Mouse (Mus musculus): ENCODE results near the gene Sh3d19.
"Not testable (repeated sequence)": the region's sequence is repeated elsewhere in the genome, so short reads cannot be mapped to it uniquely, and the experiment has no call there.

Sh3d19 gene

GRCm38 (mm10) chr3:85980036-85980435 is 9.1 kb downstream of the Sh3d19 start:
- no peak for DNase-seq (ENCODE audit: low spot score)

GRCm38 (mm10) chr3:85981761-85982160 is 10.9 kb downstream of the Sh3d19 start:
- DNase-seq (ENCODE audit: low spot score): not testable (repeated sequence)

- no peak for DNase-seq (ENCODE audit: low spot score)
Measured at GRCm38 (mm10) chr3:85984537-85984936, 13.6 kb downstream of the Sh3d19 start.

- no peak for DNase-seq (ENCODE audit: low spot score)
Measured at GRCm38 (mm10) chr3:85987225-85987624, 16.3 kb downstream of the Sh3d19 start.

GRCm38 (mm10) chr3:85991140-85991801 is 20.4 kb downstream of the Sh3d19 start:
- no peak for DNase-seq (ENCODE audit: low spot score)

- DNase-seq (ENCODE audit: low spot score): no peak
Measured at GRCm38 (mm10) chr3:85991802-85992156, 20.9 kb downstream of the Sh3d19 start.

GRCm38 (mm10) chr3:85993744-85994143 is 22.8 kb downstream of the Sh3d19 start:
- no peak for DNase-seq (ENCODE audit: low spot score)

GRCm38 (mm10) chr3:85994645-85995044 is 23.7 kb downstream of the Sh3d19 start:
- DNase-seq (ENCODE audit: low spot score): peak; percentile 31

GRCm38 (mm10) chr3:86001271-86001670 is 30.4 kb downstream of the Sh3d19 start:
- DNase-seq (ENCODE audit: low spot score): no peak

- DNase-seq (ENCODE audit: low spot score): peak; percentile 17
Measured at GRCm38 (mm10) chr3:86002423-86002822, 31.5 kb downstream of the Sh3d19 start, which contains the start of gene Prss48. TSS of gene Prss48 (minus strand) at chr3:86002491.

- no peak for DNase-seq (ENCODE audit: low spot score)
Measured at GRCm38 (mm10) chr3:86002940-86003339, 32.0 kb downstream of the Sh3d19 start.

- no peak for DNase-seq (ENCODE audit: low spot score)
Measured at GRCm38 (mm10) chr3:86004751-86005150, 33.8 kb downstream of the Sh3d19 start.

GRCm38 (mm10) chr3:86010618-86011017 is 39.7 kb downstream of the Sh3d19 start:
- no peak for DNase-seq (ENCODE audit: low spot score)

- no peak for DNase-seq (ENCODE audit: low spot score)
Measured at GRCm38 (mm10) chr3:86011373-86011772, 40.5 kb downstream of the Sh3d19 start.

GRCm38 (mm10) chr3:86011833-86012232 is 40.9 kb downstream of the Sh3d19 start:
- no peak for DNase-seq (ENCODE audit: low spot score)

GRCm38 (mm10) chr3:86013837-86014236 is 42.9 kb downstream of the Sh3d19 start:
- DNase-seq (ENCODE audit: low spot score): no peak

GRCm38 (mm10) chr3:86016965-86017364 is 46.1 kb downstream of the Sh3d19 start:
- no peak for DNase-seq (ENCODE audit: low spot score)

- no peak for DNase-seq (ENCODE audit: low spot score)
Measured at GRCm38 (mm10) chr3:86017484-86017883, 46.6 kb downstream of the Sh3d19 start.

- DNase-seq (ENCODE audit: low spot score): no peak
Measured at GRCm38 (mm10) chr3:86020921-86021650, 50.2 kb downstream of the Sh3d19 start.

GRCm38 (mm10) chr3:86021651-86022050 is 50.7 kb downstream of the Sh3d19 start:
- DNase-seq (ENCODE audit: low spot score): no peak

GRCm38 (mm10) chr3:86024065-86024795 is 53.3 kb downstream of the Sh3d19 start:
- no peak for DNase-seq (ENCODE audit: low spot score)

GRCm38 (mm10) chr3:86025341-86026137 is 54.6 kb downstream of the Sh3d19 start:
- DNase-seq (ENCODE audit: low spot score): no peak
